Mouse (Mus musculus) left cerebral cortex, adult 2 months (tissue): Measurements from ENCODE around the gene Slc30a7. TPM values are rescaled to one million over a fixed set of nuclear protein-coding genes. Genes with fewer than 3 reads are reported as not detected.

Experiments used
- DNase-seq, 2 experiments: peaks; one replicate each; pipeline ENCODE4 v3.0.0; 2021 to 2022; ENCODE audit warnings: low spot score in 2 of 2, mixed read lengths in 1 of 2; ENCODE audit errors: extremely low spot score in 1 of 2
- H3K27ac ChIP-seq: fragments of 200-600 bp; 2 replicates; pipeline ENCODE4 v1.8.1; 2022
- H3K4me3 ChIP-seq: fragments of 200-600 bp; 2 replicates; pipeline ENCODE4 v1.8.1; 2022
- CTCF ChIP-seq: fragments of 200-600 bp; IDR thresholded peaks from 2 replicates; pipeline ENCODE4 v1.8.1; 2022; ENCODE audit warnings: antibody characterized with exemption, mild to moderate bottlenecking, moderate library complexity
- intact Hi-C: fragments of 180-260 bp; cut with DNase I; formaldehyde crosslinking; loops from one replicate; pipeline ENCODE4 v1.15.1; 2025
- microRNA-seq, 2 experiments: library from miRNA; unstranded; fragments of <30 nt; microRNA quantifications; one replicate each; pipeline ENCODE4 v1.2.0; 2021
- total RNA-seq, 2 experiments: library from RNA; stranded (reverse); gene quantifications; 2 replicates each; pipeline ENCODE4 v1.2.3; 2021

Gene Slc30a7
- total RNA-seq, 2 experiments from 2014 or later = 22.3 to 25.3 TPM

DNA sequence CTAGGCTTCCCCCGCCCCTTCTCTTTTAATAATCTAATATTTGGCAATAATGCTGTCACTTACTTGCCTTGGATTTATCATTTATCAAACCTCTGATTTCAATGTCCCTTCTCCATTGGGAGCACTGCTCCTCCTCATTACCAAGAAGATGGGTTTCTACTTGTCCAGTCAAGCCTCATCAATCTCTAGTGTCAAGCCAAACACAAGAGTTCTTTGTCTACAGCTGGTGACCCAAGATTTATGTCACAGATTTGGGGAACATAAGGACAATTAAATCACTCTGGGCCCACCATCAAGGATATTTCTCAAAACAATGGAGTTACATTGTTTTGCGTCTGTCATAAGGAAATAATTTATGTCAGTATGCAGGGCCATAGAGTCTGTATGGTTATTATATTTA lies 114.0 kb downstream of the Slc30a7 start:
- no peak overlapping the region for H3K27ac ChIP-seq
- no peak overlapping the region for H3K4me3 ChIP-seq
- no peak for DNase-seq
- TF ChIP-seq CTCF = no peak
- intact Hi-C loops = loop anchor here (5.0 kb wide), 1 partner anchor 34 kb away; no protein-coding TSS in a partner anchor

DNA sequence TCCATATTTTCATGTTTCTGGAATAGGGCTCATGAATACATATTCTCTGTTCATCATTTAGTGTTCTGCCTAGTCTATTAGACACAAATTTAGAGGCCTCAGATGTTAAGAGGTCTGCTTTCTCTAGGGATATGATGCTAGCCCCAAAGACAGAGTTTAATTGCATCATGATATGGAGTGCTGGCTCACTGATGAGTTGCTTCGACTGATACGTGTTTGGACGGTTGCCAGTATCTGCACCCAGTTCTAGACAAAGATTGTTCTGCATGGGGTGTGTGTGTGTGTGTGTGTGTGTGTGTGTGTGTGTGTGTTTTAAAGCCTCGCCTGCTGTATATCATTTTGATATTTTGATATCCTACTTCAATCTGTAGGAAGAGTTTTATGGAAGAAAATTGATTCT lies 114.9 kb downstream of the Slc30a7 start:
- no peak for TF ChIP-seq CTCF
- intact Hi-C loops = loop anchor here (5.0 kb wide), 1 partner anchor 35 kb away; no protein-coding TSS in a partner anchor

More for the DNA sequence above, 114.9 kb downstream of the Slc30a7 start:
- no peak for DNase-seq
- no peak overlapping the region for H3K4me3 ChIP-seq
- H3K27ac ChIP-seq = no peak overlapping the region

Small RNA genes lying within 50 kb of the gene (microRNA-seq; reads per million reads assigned to microRNA genes)
- 0 reads per million in 2 experiments for gene Mir669n

Other genes starting within 250 kb of the Slc30a7 start
- 10 to 100 TPM; 11.0 to 12.3 TPM for gene Dph5, start 119.6 kb downstream of the Slc30a7 start, total RNA-seq
- gene Extl2, start 56 bp upstream of the Slc30a7 start, total RNA-seq = 10 to 100 TPM; 70.4 to 73.0 TPM
- 10 to 100 TPM; 16.8 to 19.1 TPM for gene Vcam1, start 122.3 kb upstream of the Slc30a7 start, total RNA-seq
- gene Gpr88, start 246.1 kb upstream of the Slc30a7 start, total RNA-seq = 10 to 100 TPM; 63.5 to 94.5 TPM